Comparison of ENCODE assay signal across 13 mouse cellular contexts in genomic region chr13:110560566-110560965, GRCm38 (mm10).
DNase-seq lines count a peak whose midpoint lies in the region; ATAC-seq lines count a peak whose summit lies in the region.
"Had no signal": no experiment of that assay in that cellular context is flagged by ENCODE, and none has a peak within 500 bp of the region (broad histone marks: within the 10 kb centered on the region; RNA-seq: fewer than 3 reads in every experiment).

No protein-coding gene starts in this region.

- intact Hi-C loops in left cerebral cortex, postnatal 36 days (cut with DNase I) = loop anchor here (5.0 kb wide), 1 partner anchor 163 kb away; the partner anchor contains the start of gene Plk2

- peak; percentile 28; the same call in 1 of the 2 replicates for ATAC-seq in monocyte, adult 5-6 weeks (replicated peaks; ENCODE audit: insufficient number of reproducible peaks, low FRiP score, low TSS enrichment, poor library complexity, severe bottlenecking)
- ATAC-seq: forebrain, embryonic 13.5 days had no signal

- peaks cover 20% of the 10 kb centered on the region for H3K4me1 ChIP-seq in brown adipose tissue, adult 24 weeks (ENCODE audit: control insufficient read depth, insufficient read depth, insufficient read length, low read length)
- H3K4me1 ChIP-seq in midbrain, embryonic 10.5 days = peaks cover 7% of the 10 kb centered on the region

- no peak overlapping the region for H3K4me3 ChIP-seq in brown adipose tissue, adult 24 weeks (ENCODE audit: insufficient read depth, low read depth, low read length)
- no peak overlapping the region for H3K4me3 ChIP-seq in midbrain, embryonic 10.5 days
- H3K4me3 ChIP-seq: embryonic facial prominence, embryonic 10.5 days; forebrain, embryonic 13.5 days; heart, embryonic 15.5 days; limb, embryonic 10.5 days had no signal

- no peaks in the 10 kb centered on the region for H3K9me3 ChIP-seq in midbrain, embryonic 10.5 days (replicated peaks)
- H3K9me3 ChIP-seq: embryonic facial prominence, embryonic 10.5 days; forebrain, embryonic 13.5 days; heart, embryonic 15.5 days; limb, embryonic 10.5 days had no signal

- H3K27ac ChIP-seq in brown adipose tissue, adult 24 weeks (replicated peaks; ENCODE audit: low read depth, low read length) = peak overlapping the region; percentile 70
- no peak overlapping the region for H3K27ac ChIP-seq in midbrain, embryonic 10.5 days (replicated peaks)
- H3K27ac ChIP-seq: embryonic facial prominence, embryonic 10.5 days; forebrain, embryonic 13.5 days; heart, embryonic 15.5 days; limb, embryonic 10.5 days had no signal

- no peaks in the 10 kb centered on the region for H3K27me3 ChIP-seq in midbrain, embryonic 10.5 days (ENCODE audit: low read depth, poor library complexity, severe bottlenecking)
- H3K27me3 ChIP-seq: forebrain, embryonic 13.5 days; heart, embryonic 15.5 days had no signal

- WGBS in midbrain, embryonic 10.5 days = 91% methylated on average over 13 of the region's 13 CpGs

- no peaks in the 10 kb centered on the region for H3K36me3 ChIP-seq in midbrain, embryonic 10.5 days
- H3K36me3 ChIP-seq: embryonic facial prominence, embryonic 10.5 days; heart, embryonic 15.5 days; limb, embryonic 10.5 days had no signal

- peak; percentile 39 to 66 for DNase-seq in heart, adult 9 months (ENCODE audit: low spot score in 2 of 2)
- no peak for DNase-seq in heart, postnatal 4 days
- peak; percentile 63 to 72 for DNase-seq in left cerebral cortex, postnatal 36 days (ENCODE audit: low spot score in 2 of 2)
- DNase-seq in midbrain, embryonic 10.5 days (ENCODE audit: low spot score) = no peak
- DNase-seq in embryo, embryonic 9.5 days (ENCODE audit: extremely low spot score) = no peak
- DNase-seq in Muller cell, postnatal 12 days (ENCODE audit: inconsistent ontology term) = no peak
- DNase-seq: kidney, adult 18-20 months had no signal

Comparison
In these comparisons a context has a peak if more than half of its experiments do, and no peak if none do; other contexts are left out.
1. DNase-seq: peak in heart, adult 9 months (2 of 2) and left cerebral cortex, postnatal 36 days (2 of 2); none in heart, postnatal 4 days (single experiment), midbrain, embryonic 10.5 days (single experiment), embryo, embryonic 9.5 days (single experiment) and Muller cell, postnatal 12 days (single experiment).